Mouse (Mus musculus) midbrain, embryonic 11.5 days (tissue): ENCODE results near the gene Crtac1. TPM values are rescaled to one million over a fixed set of nuclear protein-coding genes. Genes with fewer than 3 reads are reported as not detected.
A peak's percentile ranks its signal among the peaks of the same experiment; 100 is the strongest.

Source experiments
- ATAC-seq: fragments of 200-750 bp; cut with Nextera tagmentation; 2 replicates; pipeline ENCODE4 v1.8.0; 2017; ENCODE audit warnings: moderate TSS enrichment, moderate library complexity; ENCODE audit not compliant: low FRiP score
- DNase-seq: peaks from one replicate; pipeline ENCODE4 v3.0.0; 2015; ENCODE audit warnings: low spot score; ENCODE audit errors: missing footprints
- H3K27ac ChIP-seq: fragments of 300-500 bp; sonication (generic); 2 replicates; pipeline ENCODE4 v1.5.1; 2014; ENCODE audit warnings: low read depth, low read length
- H3K27me3 ChIP-seq: fragments of 300-500 bp; sonication (generic); 2 replicates; pipeline ENCODE4 v1.6.1; 2014; ENCODE audit warnings: mild to moderate bottlenecking, low read length, moderate library complexity, mixed read lengths; ENCODE audit not compliant: control insufficient read depth, insufficient read depth
- H3K36me3 ChIP-seq: fragments of 300-500 bp; sonication (generic); 2 replicates; pipeline ENCODE4 v1.6.1; 2014; ENCODE audit warnings: mild to moderate bottlenecking, low read length, moderate library complexity, mixed read lengths; ENCODE audit not compliant: control insufficient read depth, insufficient read depth
- H3K4me1 ChIP-seq: fragments of 300-500 bp; sonication (generic); 2 replicates; pipeline ENCODE4 v1.6.1; 2014; ENCODE audit warnings: low read length; ENCODE audit not compliant: control insufficient read depth, insufficient read depth
- H3K4me2 ChIP-seq: fragments of 300-500 bp; sonication (generic); 2 replicates; pipeline ENCODE4 v1.6.1; 2014; ENCODE audit warnings: mild to moderate bottlenecking, moderate library complexity
- H3K4me3 ChIP-seq: fragments of 300-500 bp; sonication (generic); 2 replicates; pipeline ENCODE4 v1.5.1; 2014; ENCODE audit warnings: low read depth, low read length
- H3K9ac ChIP-seq: fragments of 300-500 bp; sonication (generic); 2 replicates; pipeline ENCODE4 v1.6.1; 2014; ENCODE audit warnings: low read length
- H3K9me3 ChIP-seq: fragments of 300-500 bp; sonication (generic); 2 replicates; pipeline ENCODE4 v1.6.1; 2016; ENCODE audit warnings: low read length; ENCODE audit not compliant: control insufficient read depth
- WGBS: fragments of 180-500 bp; shearing (Covaris S2); extraction: QIAGEN DNeasy Blood & Tissue Kit; methylation state at CpG from one replicate; pipeline ENCODE4 v1.1.7; 2014; 5-methylcytosine and 5-hydroxymethylcytosine counted together
- polyA plus RNA-seq: library from polyadenylated mRNA; unstranded; fragments of >200 nt; fragmentation: Nextera tagmentation; extraction: Ambion mirVana; gene quantifications from 2 replicates; pipeline ENCODE4 v1.2.1, GENCODE M21; 2014

Crtac1 gene
- polyA plus RNA-seq = 3.3 and 4.4 TPM in 2 replicates

DNA sequence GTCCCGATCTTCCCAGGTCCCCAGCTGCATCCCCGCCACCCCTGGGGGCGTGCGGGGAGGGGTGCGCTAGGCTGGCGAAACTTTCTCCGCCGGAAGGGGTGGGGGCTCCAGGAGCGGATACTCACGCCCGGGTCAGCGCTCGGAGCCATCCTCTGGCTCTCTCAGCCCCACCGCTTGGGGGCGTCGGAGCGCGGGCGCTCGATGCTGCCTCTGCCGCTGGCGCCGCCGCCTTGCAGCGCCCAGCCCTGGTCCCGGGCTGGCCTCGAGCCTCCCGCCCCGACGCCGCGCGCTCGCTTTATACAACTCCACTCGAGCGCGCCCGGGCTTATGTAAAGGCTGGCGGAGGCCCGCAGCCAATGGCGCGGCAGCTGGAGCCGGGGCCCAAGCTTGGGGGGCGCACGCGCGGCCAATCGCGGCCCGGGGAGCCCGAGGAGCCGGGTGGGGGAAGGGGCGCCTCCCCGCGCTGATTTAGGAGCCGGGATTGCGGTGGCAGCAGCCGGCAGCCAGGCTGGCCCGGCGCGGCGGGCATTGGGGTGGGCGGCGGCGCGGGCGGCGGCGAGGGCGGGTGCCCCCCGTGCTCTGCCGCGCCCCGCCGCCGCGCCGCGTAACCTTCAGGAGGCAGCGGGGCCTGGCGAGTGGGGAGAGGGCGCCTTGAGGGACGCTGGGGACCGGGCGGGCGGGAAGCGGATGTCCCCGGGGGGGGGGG lies at the start of gene Crtac1:
Gene Crtac1, minus strand, starts transcription at position 299 of the 706 bp plus-strand sequence.
- Histone ChIP-seq H3K9ac (peak within 1 kb of the TSS; percentile 82), H3K4me2 (peak within 1 kb of the TSS; percentile 70), H3K9me3 (no peaks in the 10 kb centered on the region), H3K4me3 (peak within 1 kb of the TSS; percentile 61), H3K27me3 (peaks cover 25% of the 10 kb centered on the region), H3K36me3 (no peaks in the 10 kb centered on the region), H3K4me1 (peaks cover 11% of the 10 kb centered on the region), H3K27ac (peak within 1 kb of the TSS; percentile 72)
- peak; percentile 98 for DNase-seq
- WGBS = under 1% methylated on average over 74 of the region's 88 CpGs
- ATAC-seq = peak; percentile 94

DNA sequence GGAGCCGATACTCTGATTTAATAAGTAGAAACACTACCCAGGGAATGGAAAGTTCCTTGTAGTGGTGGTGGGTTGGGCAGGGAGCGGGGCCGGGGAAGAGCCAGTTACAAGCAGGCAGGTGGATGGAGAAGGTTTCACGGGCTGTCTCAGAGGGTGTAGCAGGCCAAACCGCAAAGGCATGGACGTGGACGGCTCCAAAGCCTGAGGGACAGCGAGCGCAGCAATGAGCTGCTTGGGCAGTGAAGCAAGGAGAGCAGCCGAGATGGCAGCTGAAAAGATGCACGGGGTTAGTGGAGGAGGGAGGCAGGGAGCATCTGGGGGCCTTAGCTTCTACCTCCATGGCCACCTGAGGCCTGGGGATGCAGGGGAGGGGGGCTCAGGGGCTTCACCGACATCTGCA lies 46.7 kb upstream of the Crtac1 start:
- H3K27me3 ChIP-seq = no peaks in the 10 kb centered on the region
- DNase-seq (no peak), ATAC-seq (no peak)
- H3K36me3 ChIP-seq = no peaks in the 10 kb centered on the region
- 40% methylated on average over 12 of the region's 12 CpGs for WGBS
- no peaks in the 10 kb centered on the region for H3K9me3 ChIP-seq
- no peak overlapping the region for H3K9ac ChIP-seq
- no peak overlapping the region for H3K27ac ChIP-seq
- H3K4me2 ChIP-seq = no peak overlapping the region
- H3K4me3 ChIP-seq = no peak overlapping the region
- no peaks in the 10 kb centered on the region for H3K4me1 ChIP-seq

DNA sequence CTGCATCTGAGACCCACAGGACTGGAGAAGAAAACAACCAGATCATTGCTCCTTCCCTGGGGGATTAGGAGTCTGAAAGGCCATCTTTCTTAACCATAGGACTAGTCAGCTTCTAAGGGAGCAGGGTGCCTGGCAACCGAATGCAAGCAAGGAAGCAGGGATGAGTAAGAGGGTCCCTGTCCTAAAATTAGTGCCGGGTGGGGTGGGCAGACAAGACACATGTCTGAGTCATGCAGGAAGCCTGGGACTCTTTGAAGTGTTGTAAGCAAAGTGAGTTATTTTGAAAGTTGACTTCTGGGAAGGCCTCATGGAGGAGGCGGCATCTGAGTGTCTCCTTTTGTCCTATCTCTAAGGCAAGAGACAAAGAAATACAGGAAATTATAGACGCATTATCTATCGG lies 46.2 kb upstream of the Crtac1 start:
- Histone ChIP-seq H3K4me3 (no peak overlapping the region), H3K4me1 (no peaks in the 10 kb centered on the region), H3K9ac (no peak overlapping the region), H3K36me3 (no peaks in the 10 kb centered on the region), H3K27ac (no peak overlapping the region), H3K4me2 (no peak overlapping the region), H3K27me3 (no peaks in the 10 kb centered on the region), H3K9me3 (no peaks in the 10 kb centered on the region)
- DNase-seq (no peak), ATAC-seq (no peak)
- 85% methylated on average over 5 of the region's 5 CpGs for WGBS

DNA sequence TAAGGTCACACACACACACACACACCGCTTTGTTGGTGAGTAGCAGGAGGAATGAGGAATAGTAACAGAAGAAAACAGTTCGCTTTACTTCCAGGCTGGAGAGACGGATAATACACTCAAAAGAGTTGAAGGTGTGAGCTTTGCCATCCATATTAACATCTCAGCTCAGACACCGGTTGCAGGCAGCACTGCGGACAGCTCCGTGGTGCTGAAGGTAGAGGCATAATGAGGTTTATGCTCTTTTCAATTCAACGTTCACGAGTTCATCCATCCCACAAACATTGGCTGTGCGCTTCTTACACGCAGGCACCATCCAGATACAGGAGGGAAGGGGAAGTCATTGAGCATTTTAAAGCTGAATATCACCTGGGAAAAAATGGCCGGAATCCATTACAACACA lies 41.2 kb upstream of the Crtac1 start:
- H3K4me3 ChIP-seq = no peak overlapping the region
- 32% methylated on average over 11 of the region's 11 CpGs for WGBS
- no peak overlapping the region for H3K9ac ChIP-seq
- H3K4me1 ChIP-seq = no peaks in the 10 kb centered on the region
- ATAC-seq (no peak), DNase-seq (no peak)
- H3K36me3 ChIP-seq = no peaks in the 10 kb centered on the region
- no peaks in the 10 kb centered on the region for H3K27me3 ChIP-seq
- no peak overlapping the region for H3K4me2 ChIP-seq
- no peak overlapping the region for H3K27ac ChIP-seq
- no peaks in the 10 kb centered on the region for H3K9me3 ChIP-seq

DNA sequence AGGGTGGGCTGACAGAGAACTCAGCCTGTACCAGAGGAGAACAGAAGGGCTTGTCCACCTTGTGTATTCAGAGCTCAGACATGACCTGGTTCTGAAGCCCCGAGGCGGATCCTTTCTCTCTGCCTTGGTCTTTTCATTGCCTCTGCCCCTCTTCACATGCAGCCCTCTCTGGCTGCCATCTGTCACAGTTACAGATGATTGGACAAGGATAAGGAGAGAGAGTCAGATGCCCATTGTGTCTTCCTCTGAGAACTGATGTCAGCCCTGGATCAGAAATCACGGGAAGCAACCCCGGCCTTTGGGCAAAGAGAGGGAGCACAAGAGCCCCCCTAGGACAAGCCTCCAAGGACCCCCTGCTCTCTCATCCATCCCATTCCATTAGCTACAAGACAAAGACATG lies 40.0 kb upstream of the Crtac1 start:
- Histone ChIP-seq H3K36me3 (no peaks in the 10 kb centered on the region), H3K4me2 (no peak overlapping the region), H3K4me3 (no peak overlapping the region), H3K4me1 (no peaks in the 10 kb centered on the region), H3K27me3 (no peaks in the 10 kb centered on the region), H3K9ac (no peak overlapping the region), H3K27ac (no peak overlapping the region), H3K9me3 (no peaks in the 10 kb centered on the region)
- DNase-seq (no peak), ATAC-seq (no peak)
- 46% methylated on average over 4 of the region's 4 CpGs for WGBS

DNA sequence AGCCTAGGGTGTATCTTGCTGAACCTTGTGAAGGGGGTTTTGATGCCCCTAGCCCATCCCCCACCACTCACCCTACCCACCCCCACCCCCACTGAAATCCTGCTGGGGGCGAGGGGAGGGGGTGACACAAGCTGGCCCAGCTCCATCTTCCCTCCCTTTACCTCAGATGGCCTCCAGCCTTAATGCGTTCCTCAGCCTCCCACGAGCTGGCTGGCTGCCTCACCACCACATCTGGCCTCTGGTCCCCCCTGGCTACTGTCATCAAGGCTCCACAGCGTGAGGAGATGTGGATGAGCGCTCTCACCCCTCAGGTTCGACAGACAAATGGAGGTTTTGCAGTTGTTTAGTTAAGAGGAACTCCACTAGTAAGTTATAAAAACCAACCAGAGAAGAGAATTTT lies 30.3 kb upstream of the Crtac1 start:
- H3K9ac ChIP-seq = no peak overlapping the region
- no peak overlapping the region for H3K27ac ChIP-seq
- 49% methylated on average over 6 of the region's 6 CpGs for WGBS
- no peaks in the 10 kb centered on the region for H3K27me3 ChIP-seq
- H3K4me3 ChIP-seq = no peak overlapping the region
- peaks cover 4% of the 10 kb centered on the region for H3K4me1 ChIP-seq
- no peak overlapping the region for H3K4me2 ChIP-seq
- no peak for DNase-seq
- no peaks in the 10 kb centered on the region for H3K36me3 ChIP-seq
- no peaks in the 10 kb centered on the region for H3K9me3 ChIP-seq
- no peak for ATAC-seq

DNA sequence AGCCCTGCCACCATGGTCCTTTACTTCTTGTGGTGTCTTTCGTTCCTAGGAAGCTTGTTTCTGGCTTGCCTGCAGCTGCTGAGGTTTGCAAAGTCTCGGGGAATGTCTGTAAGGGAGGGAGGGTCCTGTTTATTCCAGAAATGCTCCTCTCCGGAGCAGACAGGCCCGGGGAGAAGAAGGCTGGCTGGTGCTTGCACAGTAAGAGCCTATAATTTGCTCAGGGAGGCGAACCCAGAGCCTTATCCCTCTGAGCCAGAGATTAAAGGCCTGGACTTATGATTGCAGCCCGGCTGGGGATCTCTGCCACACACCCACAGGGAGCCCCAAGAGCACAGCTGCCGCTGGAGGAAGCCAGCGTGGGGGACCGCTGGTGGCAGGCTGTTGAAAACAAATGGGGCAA lies 29.8 kb upstream of the Crtac1 start:
- no peak for DNase-seq
- WGBS = 43% methylated on average over 9 of the region's 9 CpGs
- ATAC-seq = no peak
- H3K4me1 ChIP-seq = peaks cover 4% of the 10 kb centered on the region
- H3K9me3 ChIP-seq = no peaks in the 10 kb centered on the region
- H3K36me3 ChIP-seq = no peaks in the 10 kb centered on the region
- no peak overlapping the region for H3K9ac ChIP-seq
- H3K4me3 ChIP-seq = no peak overlapping the region
- H3K27me3 ChIP-seq = no peaks in the 10 kb centered on the region
- H3K4me2 ChIP-seq = no peak overlapping the region
- no peak overlapping the region for H3K27ac ChIP-seq

DNA sequence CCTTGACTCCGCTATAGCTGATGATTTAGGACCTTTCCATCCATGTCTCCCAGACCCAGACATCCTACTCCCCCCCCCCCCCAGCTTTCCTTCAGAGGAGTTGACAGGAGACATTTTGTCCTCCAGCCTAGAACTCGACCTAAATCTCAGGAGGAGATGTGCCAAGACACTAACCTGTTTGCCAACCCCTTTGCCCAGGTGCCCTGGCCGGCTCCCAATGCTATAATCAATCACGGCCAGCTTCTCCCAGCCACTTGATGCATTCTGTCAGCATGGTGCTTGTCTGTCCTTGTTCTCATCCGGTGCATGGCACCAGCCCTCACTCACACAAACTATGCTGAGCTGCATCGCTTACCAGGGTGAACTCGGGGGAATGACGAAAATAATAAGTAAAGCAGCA lies 27.9 kb upstream of the Crtac1 start:
- 89% methylated on average over 8 of the region's 8 CpGs for WGBS

DNA sequence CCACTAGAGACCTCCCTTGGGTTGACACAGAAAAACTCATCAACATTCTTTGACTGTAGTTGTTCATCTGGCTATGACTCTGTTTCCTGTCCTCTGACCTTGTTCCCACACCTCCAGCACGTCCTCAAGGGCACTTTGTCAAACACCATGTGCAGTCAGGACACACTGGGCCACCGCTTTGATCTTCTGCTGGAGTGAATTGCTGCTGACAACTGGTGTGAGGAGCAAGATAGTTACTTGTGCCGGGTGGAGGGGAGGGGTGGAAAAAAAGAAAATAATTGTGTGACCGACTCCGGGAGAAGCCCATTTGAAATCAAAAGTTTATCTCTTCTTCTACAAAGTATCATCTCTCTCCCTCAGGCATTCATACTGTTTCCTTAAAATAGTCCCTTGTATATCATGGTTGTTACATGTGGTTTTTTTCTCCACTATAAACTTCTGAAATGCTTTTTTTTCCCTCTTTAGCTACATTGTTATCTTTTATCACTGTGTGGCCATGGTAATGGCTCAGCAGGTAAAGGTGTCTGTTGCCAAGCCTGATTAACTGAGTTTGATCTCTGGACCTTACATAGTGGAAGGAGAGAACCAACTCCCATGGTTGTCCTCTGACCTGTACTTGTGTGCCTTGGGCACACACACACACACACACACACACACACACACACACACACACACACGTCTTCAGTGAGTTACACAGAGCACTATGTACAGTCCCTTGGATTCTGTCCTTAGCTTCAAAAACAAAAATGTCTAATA lies 23.1 kb upstream of the Crtac1 start:
- ATAC-seq (no peak), DNase-seq (no peak)
- WGBS = 67% methylated on average over 6 of the region's 6 CpGs
- Histone ChIP-seq H3K4me3 (no peak overlapping the region), H3K9me3 (no peaks in the 10 kb centered on the region), H3K4me2 (no peak overlapping the region), H3K36me3 (no peaks in the 10 kb centered on the region), H3K27me3 (no peaks in the 10 kb centered on the region), H3K27ac (no peak overlapping the region), H3K9ac (no peak overlapping the region), H3K4me1 (no peaks in the 10 kb centered on the region)

More for the DNA sequence above, 27.9 kb upstream of the Crtac1 start:
- Histone ChIP-seq H3K4me1 (peaks cover 4% of the 10 kb centered on the region), H3K4me2 (no peak overlapping the region), H3K36me3 (no peaks in the 10 kb centered on the region), H3K9ac (no peak overlapping the region), H3K9me3 (no peaks in the 10 kb centered on the region), H3K27me3 (no peaks in the 10 kb centered on the region), H3K27ac (no peak overlapping the region), H3K4me3 (no peak overlapping the region)
- ATAC-seq (no peak), DNase-seq (no peak)
